Mouse (Mus musculus): Measurements from ENCODE around the gene Glt6d1. TPM values are rescaled to one million over a fixed set of nuclear protein-coding genes. Genes with fewer than 3 reads are reported as not detected.
A peak's percentile ranks its signal among the peaks of the same experiment; 100 is the strongest.
"Not testable (repeated sequence)": the region's sequence is repeated elsewhere in the genome, so short reads cannot be mapped to it uniquely, and the experiment has no call there.

Gene Glt6d1
- not detected for polyA plus RNA-seq (2017; shearing (Covaris generic))

- not testable (repeated sequence) for ATAC-seq
Measured at GRCm38 (mm10) chr2:25815748-25816147, at the start of gene Glt6d1. Gene Glt6d1, minus strand, starts transcription at chr2:25815848.

GRCm38 (mm10) chr2:25865412-25865811, 49.8 kb upstream of the Glt6d1 start:
- ATAC-seq = no peak

- ATAC-seq = no peak
Measured at GRCm38 (mm10) chr2:25864230-25864629, 48.6 kb upstream of the Glt6d1 start.

- ATAC-seq = no peak
Measured at GRCm38 (mm10) chr2:25863337-25864131, 47.9 kb upstream of the Glt6d1 start, which contains the start of gene Kcnt1. Gene Kcnt1, plus strand, starts transcription at chr2:25863734.

- no peak for ATAC-seq
Measured at GRCm38 (mm10) chr2:25862696-25863270, 47.1 kb upstream of the Glt6d1 start.

- ATAC-seq = no peak
Measured at GRCm38 (mm10) chr2:25862038-25862437, 46.4 kb upstream of the Glt6d1 start.

GRCm38 (mm10) chr2:25859891-25860290, 44.2 kb upstream of the Glt6d1 start:
- no peak for ATAC-seq

- peak; percentile 78 for ATAC-seq
Measured at GRCm38 (mm10) chr2:25853998-25854397, 38.4 kb upstream of the Glt6d1 start.

GRCm38 (mm10) chr2:25852626-25853025, 37.0 kb upstream of the Glt6d1 start:
- peak; percentile 72 for ATAC-seq

GRCm38 (mm10) chr2:25850330-25850729, 34.7 kb upstream of the Glt6d1 start:
- ATAC-seq = no peak

- no peak for ATAC-seq
Measured at GRCm38 (mm10) chr2:25847226-25847625, 31.6 kb upstream of the Glt6d1 start, which contains the start of gene Sohlh1. Gene Sohlh1, minus strand, starts transcription at chr2:25847248.

GRCm38 (mm10) chr2:25846516-25846915, 30.9 kb upstream of the Glt6d1 start:
- ATAC-seq = no peak

GRCm38 (mm10) chr2:25844097-25844496, 28.4 kb upstream of the Glt6d1 start:
- no peak for ATAC-seq

- no peak for ATAC-seq
Measured at GRCm38 (mm10) chr2:25842758-25843157, 27.1 kb upstream of the Glt6d1 start.

GRCm38 (mm10) chr2:25842161-25842560, 26.5 kb upstream of the Glt6d1 start:
- ATAC-seq = no peak

GRCm38 (mm10) chr2:25836291-25836690, 20.6 kb upstream of the Glt6d1 start:
- ATAC-seq = peak; percentile 68

- ATAC-seq = no peak
Measured at GRCm38 (mm10) chr2:25830786-25831185, 15.1 kb upstream of the Glt6d1 start.

GRCm38 (mm10) chr2:25828344-25828947, 12.8 kb upstream of the Glt6d1 start:
- peak; percentile 69 for ATAC-seq

- no peak for ATAC-seq
Measured at GRCm38 (mm10) chr2:25824751-25825150, 9.1 kb upstream of the Glt6d1 start.

- no peak for ATAC-seq
Measured at GRCm38 (mm10) chr2:25822806-25823205, 7.2 kb upstream of the Glt6d1 start, which contains the start of gene Lcn9. Gene Lcn9, plus strand, starts transcription at chr2:25823153.

- no peak for ATAC-seq
Measured at GRCm38 (mm10) chr2:25813364-25813763, 2.3 kb downstream of the Glt6d1 start.

- no peak for ATAC-seq
Measured at GRCm38 (mm10) chr2:25811711-25812110, 3.9 kb downstream of the Glt6d1 start.

- no peak for ATAC-seq
Measured at GRCm38 (mm10) chr2:25798065-25798464, 17.6 kb downstream of the Glt6d1 start.

- ATAC-seq = no peak
Measured at GRCm38 (mm10) chr2:25797635-25798034, 18.0 kb downstream of the Glt6d1 start.

Data from inflammation-experienced regulatory T-cells, adult 6 months (primary cell).